ENCODE assay signal across 9 mouse cellular contexts in the genomic region with DNA sequence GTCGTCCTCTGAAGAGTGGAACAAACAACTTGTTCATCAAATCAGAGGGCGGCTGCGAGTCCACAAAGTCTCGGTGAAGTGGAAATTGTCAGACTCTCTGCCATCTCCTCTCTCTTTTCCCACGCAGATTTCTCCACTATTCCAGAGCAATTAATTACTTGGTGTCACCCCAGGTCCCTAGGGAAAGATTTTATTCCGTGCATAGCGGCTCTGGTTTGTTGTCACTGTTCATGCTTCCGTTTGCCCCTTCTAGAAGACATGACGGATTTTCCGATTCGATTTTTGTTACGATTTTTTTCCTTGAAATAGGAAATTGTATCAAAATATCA. TPM values are rescaled to one million over a fixed set of nuclear protein-coding genes. Genes with fewer than 3 reads are reported as not detected.
DNase-seq lines count a peak whose midpoint lies in the region; ATAC-seq and TF ChIP-seq lines count a peak whose summit lies in the region.
"Had no signal": no experiment of that assay in that cellular context is flagged by ENCODE, and none has a peak within 500 bp of the region (broad histone marks: within the 10 kb centered on the region; RNA-seq: fewer than 3 reads in every experiment).

No protein-coding gene starts in this region.

- no peak for ATAC-seq in kidney, postnatal 0 days (replicated peaks; ENCODE audit: low FRiP score, low read depth)
- no peak for ATAC-seq in hindbrain, embryonic 16.5 days
- no peak for ATAC-seq in midbrain, postnatal 0 days (ENCODE audit: low FRiP score)

- peak overlapping the region; percentile 99 for H3K27ac ChIP-seq in kidney, postnatal 0 days
- no peak overlapping the region for H3K27ac ChIP-seq in cortical plate, adult 2 months (ENCODE audit: insufficient read depth, low read length)
- H3K27ac ChIP-seq in hindbrain, embryonic 16.5 days (ENCODE audit: low read depth, low read length): peak overlapping the region; percentile 97
- H3K27ac ChIP-seq in midbrain, postnatal 0 days (ENCODE audit: low read depth, low read length): peak overlapping the region; percentile 92

- no peak for TF ChIP-seq CTCF in kidney, postnatal 0 days (IDR thresholded peaks at IDR 0.05; ENCODE audit: low read depth)
- no peak for TF ChIP-seq CTCF in cortical plate, adult 2 months (IDR thresholded peaks at IDR 0.05; ENCODE audit: extremely low read depth, insufficient read depth, low read length)
- TF ChIP-seq CTCF in midbrain, postnatal 0 days (IDR thresholded peaks at IDR 0.05): no peak

- peak overlapping the region; percentile 94 for H3K4me3 ChIP-seq in kidney, postnatal 0 days (replicated peaks; ENCODE audit: low read depth, low read length)
- peak overlapping the region; percentile 72 for H3K4me3 ChIP-seq in cortical plate, adult 2 months (ENCODE audit: insufficient read depth, low read length)
- H3K4me3 ChIP-seq in hindbrain, embryonic 16.5 days (ENCODE audit: low read length): peak overlapping the region; percentile 93
- peak overlapping the region; percentile 88 for H3K4me3 ChIP-seq in midbrain, postnatal 0 days (ENCODE audit: low read depth, low read length)

- no peak for TF ChIP-seq POLR2A in cortical plate, adult 2 months (IDR thresholded peaks at IDR 0.05; ENCODE audit: extremely low read depth, insufficient read depth, low read length)

- WGBS in kidney, postnatal 0 days: 4% methylated on average over 12 of the region's 12 CpGs
- 11% methylated on average over 12 of the region's 12 CpGs for WGBS in hindbrain, embryonic 16.5 days
- WGBS in midbrain, postnatal 0 days: 7% methylated on average over 12 of the region's 12 CpGs

- H3K4me2 ChIP-seq in kidney, postnatal 0 days (ENCODE audit: low read length): peak overlapping the region; percentile 72
- H3K4me2 ChIP-seq in hindbrain, embryonic 16.5 days (ENCODE audit: low read length): peak overlapping the region; percentile 60
- H3K4me2 ChIP-seq in midbrain, postnatal 0 days (ENCODE audit: low read depth, low read length, poor library complexity, severe bottlenecking): peak overlapping the region; percentile 84

- peaks cover 16% of the 10 kb centered on the region for H3K4me1 ChIP-seq in kidney, postnatal 0 days (replicated peaks; ENCODE audit: insufficient read depth, low read length)
- H3K4me1 ChIP-seq in cortical plate, adult 2 months (ENCODE audit: control insufficient read depth, insufficient read depth, low read length): peaks cover 3% of the 10 kb centered on the region; the same call in 1 of the 2 replicates
- peaks cover 21% of the 10 kb centered on the region for H3K4me1 ChIP-seq in hindbrain, embryonic 16.5 days (ENCODE audit: control insufficient read depth, insufficient read depth, low read depth, low read length)
- H3K4me1 ChIP-seq in midbrain, postnatal 0 days (ENCODE audit: insufficient read depth, low read length): peaks cover 2% of the 10 kb centered on the region; the same call in 1 of the 2 replicates

- no peaks in the 10 kb centered on the region for H3K27me3 ChIP-seq in kidney, postnatal 0 days (ENCODE audit: insufficient read depth, low read length)
- no peaks in the 10 kb centered on the region for H3K27me3 ChIP-seq in hindbrain, embryonic 16.5 days (replicated peaks; ENCODE audit: control insufficient read depth, insufficient read depth, low read length)
- H3K27me3 ChIP-seq in midbrain, postnatal 0 days (ENCODE audit: insufficient read depth, low read length): no peaks in the 10 kb centered on the region

- DNase-seq in kidney, postnatal 0 days (ENCODE audit: low spot score): no peak
- no peak for DNase-seq in kidney, adult 8-10 months
- peak; percentile 28 for DNase-seq in midbrain, postnatal 0 days (ENCODE audit: low spot score)
- no peak for DNase-seq in gastrocnemius, postnatal 4 days (ENCODE audit: low spot score in 2 of 2)
- DNase-seq in left cerebral cortex, adult 18-20 months (ENCODE audit: low spot score in 2 of 2): no peak
- no peak for DNase-seq in urinary bladder, postnatal 14 days (ENCODE audit: low spot score)

- peaks cover 3% of the 10 kb centered on the region; the same call in 1 of the 2 replicates for H3K36me3 ChIP-seq in kidney, postnatal 0 days (ENCODE audit: insufficient read depth, low read length)
- no peaks in the 10 kb centered on the region for H3K36me3 ChIP-seq in hindbrain, embryonic 16.5 days (ENCODE audit: control insufficient read depth, insufficient read depth, low read length)
- H3K36me3 ChIP-seq in midbrain, postnatal 0 days (ENCODE audit: insufficient read depth, low read length): no peaks in the 10 kb centered on the region

- H3K9ac ChIP-seq in kidney, postnatal 0 days (ENCODE audit: low read depth, low read length): peak overlapping the region; percentile 93
- H3K9ac ChIP-seq in hindbrain, embryonic 16.5 days (ENCODE audit: low read depth, low read length): peak overlapping the region; percentile 88
- H3K9ac ChIP-seq in midbrain, postnatal 0 days (replicated peaks; ENCODE audit: low read length, poor library complexity, severe bottlenecking): peak overlapping the region; percentile 76

- no peaks in the 10 kb centered on the region for H3K9me3 ChIP-seq in kidney, postnatal 0 days (replicated peaks; ENCODE audit: low read length)
- no peaks in the 10 kb centered on the region for H3K9me3 ChIP-seq in hindbrain, embryonic 16.5 days (ENCODE audit: control insufficient read depth, low read length)
- H3K9me3 ChIP-seq in midbrain, postnatal 0 days (ENCODE audit: low read length): no peaks in the 10 kb centered on the region

RNA-seq across cellular contexts. Expression of gene Cdc5l, which starts 0.7 kb away (rescaled TPM):
- polyA plus RNA-seq in kidney, postnatal 0 days (2015; fragmentation: Nextera tagmentation; extraction: Ambion mirVana): 47.4 and 48.7 TPM in 2 replicates
- polyA plus RNA-seq in cortical plate, adult 2 months (2012; rRNA removed): 28.6 and 29.7 TPM in 2 replicates
- polyA plus RNA-seq in hindbrain, embryonic 16.5 days (2015; fragmentation: Nextera tagmentation; extraction: Ambion mirVana): 54.7 and 57.0 TPM in 2 replicates
- 36.7 and 47.4 TPM in 2 replicates for total RNA-seq in midbrain, postnatal 0 days (2014; rRNA removed)
- polyA plus RNA-seq in midbrain, postnatal 0 days (2015; fragmentation: Nextera tagmentation; extraction: Ambion mirVana): 54.3 and 57.9 TPM in 2 replicates
- 10 to 100 TPM; 43.2 to 50.8 TPM for total RNA-seq in gastrocnemius, postnatal 4 days (2021)
- total RNA-seq in left cerebral cortex, adult 18-20 months (2021): 10 to 100 TPM; 60.8 to 61.4 TPM

RNA-seq across cellular contexts. Expression of gene Spats1, which starts 41.0 kb away (rescaled TPM):
- 0.17 and 0.39 TPM in 2 replicates for polyA plus RNA-seq in kidney, postnatal 0 days (2015; fragmentation: Nextera tagmentation; extraction: Ambion mirVana)
- polyA plus RNA-seq in cortical plate, adult 2 months (2012; rRNA removed): 4.0 and 4.3 TPM in 2 replicates
- 2.4 and 3.5 TPM in 2 replicates for polyA plus RNA-seq in hindbrain, embryonic 16.5 days (2015; fragmentation: Nextera tagmentation; extraction: Ambion mirVana)
- 2.3 and 5.8 TPM in 2 replicates for total RNA-seq in midbrain, postnatal 0 days (2014; rRNA removed)
- polyA plus RNA-seq in midbrain, postnatal 0 days (2015; fragmentation: Nextera tagmentation; extraction: Ambion mirVana): 3.4 and 3.6 TPM in 2 replicates
- under 1 TPM in 1 of 2 experiments, not detected in 1; 0.10 TPM for total RNA-seq in gastrocnemius, postnatal 4 days (2021)
- total RNA-seq in left cerebral cortex, adult 18-20 months (2021): 1 to 10 TPM; 4.7 to 6.2 TPM
- total RNA-seq: adrenal gland, adult 18-20 months had no signal
